Mouse (Mus musculus) ovary, postnatal 36 days (tissue): Measurements from ENCODE around the gene Schip1.
"Not testable (repeated sequence)": the region's sequence is repeated elsewhere in the genome, so short reads cannot be mapped to it uniquely, and the experiment has no call there.

Source experiments
- DNase-seq: peaks from one replicate; pipeline ENCODE4 v3.0.0; 2022; ENCODE audit warnings: low spot score, mixed read lengths

Gene Schip1

DNA sequence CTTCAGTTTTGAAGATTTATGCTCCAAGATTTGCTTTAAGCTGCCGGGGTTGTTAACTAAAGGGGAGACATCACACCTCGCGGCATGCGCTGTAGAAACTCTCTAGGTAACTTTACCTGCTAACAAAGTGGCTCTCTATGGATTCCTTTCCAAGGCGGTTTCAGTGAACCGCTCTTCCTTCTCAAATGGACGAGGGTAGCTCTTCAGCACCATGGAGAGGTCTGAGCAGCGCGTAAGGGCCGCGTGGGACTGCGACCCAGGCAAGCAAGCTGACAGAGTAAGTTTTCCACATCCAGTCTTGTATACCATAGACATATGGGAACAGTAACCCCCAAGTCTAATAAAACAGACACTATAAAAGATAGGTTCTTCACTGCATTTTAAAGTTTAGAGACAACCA, at the start of gene Schip1:
Gene Schip1, plus strand, starts transcription at position 72 of the 400 bp plus-strand sequence.
- peak; percentile 58 for DNase-seq

DNA sequence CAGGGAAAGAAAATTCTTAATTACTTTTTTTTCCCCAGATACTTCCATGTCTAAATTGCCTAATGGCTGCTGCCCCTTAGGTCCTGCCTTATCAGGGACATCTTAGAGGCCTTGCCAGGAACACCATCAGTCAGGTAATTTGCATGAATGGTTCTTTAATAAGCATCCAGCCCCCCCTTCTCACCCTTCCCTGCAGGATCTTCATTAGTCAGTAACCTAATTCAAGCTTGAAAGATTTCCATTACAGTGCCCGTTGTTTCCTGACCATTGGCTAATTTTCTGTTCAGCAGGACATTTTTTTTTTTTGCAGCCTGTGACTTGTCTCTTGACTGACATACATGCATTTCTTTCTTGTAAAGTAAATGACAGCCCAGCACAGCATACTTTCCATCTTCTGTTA, 48.8 kb upstream of the Schip1 start:
- no peak for DNase-seq

DNA sequence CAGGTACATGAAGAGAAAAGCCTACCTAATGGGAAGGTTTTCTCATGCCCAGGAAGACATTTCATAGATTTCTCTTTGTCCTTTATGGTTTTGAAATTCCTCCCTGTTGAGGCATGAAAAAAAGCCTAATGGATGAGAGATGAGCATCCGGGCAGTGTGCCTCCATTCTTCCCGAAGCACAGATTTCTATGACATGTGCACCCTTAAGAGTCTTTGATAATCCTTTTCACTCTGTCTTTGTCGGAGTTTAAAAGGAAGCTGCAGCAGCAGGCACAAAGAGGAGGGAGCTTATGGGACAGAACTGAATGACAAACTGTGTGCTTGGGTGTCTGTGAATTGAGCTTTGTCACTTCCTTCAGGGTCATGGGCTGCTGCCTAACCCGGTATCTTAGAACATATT, 45.2 kb upstream of the Schip1 start:
- DNase-seq: no peak

DNA sequence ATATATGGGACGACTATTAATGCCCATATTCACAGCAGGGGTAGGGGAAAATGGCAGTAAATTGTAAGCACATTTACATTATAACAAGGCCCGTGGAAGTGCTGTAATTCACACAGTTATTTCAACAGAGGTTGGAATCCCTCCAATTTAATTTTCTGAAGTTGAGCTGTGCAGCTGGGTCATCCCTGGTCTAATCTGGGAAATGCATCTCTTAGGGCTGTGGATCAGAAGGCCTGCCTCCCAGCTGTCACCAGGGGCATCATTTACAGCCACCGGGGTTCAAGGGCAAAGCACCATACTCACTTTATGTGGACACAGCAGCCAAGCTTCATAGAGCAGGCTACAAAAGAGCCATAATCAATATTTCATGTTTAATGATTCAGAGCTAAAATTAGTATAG, 28.5 kb upstream of the Schip1 start:
- no peak for DNase-seq

DNA sequence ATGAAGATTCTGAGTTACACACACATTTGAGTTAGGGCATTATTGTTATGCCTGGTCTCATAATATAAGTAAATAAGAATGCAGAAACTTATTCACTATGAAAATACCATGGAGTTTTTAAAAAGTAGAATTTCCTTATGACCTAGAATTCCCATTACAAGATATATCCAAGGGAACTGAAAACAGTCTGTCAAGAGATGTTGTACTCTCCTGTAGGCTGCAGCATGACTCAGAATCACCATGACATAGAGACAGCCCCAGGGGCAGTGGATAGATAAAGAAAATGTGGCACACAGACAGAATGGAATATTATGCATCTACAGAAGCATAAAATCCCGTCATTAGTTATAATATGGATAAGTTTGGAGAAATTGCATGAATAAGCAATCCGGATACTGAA, 21.7 kb upstream of the Schip1 start:
- DNase-seq: no peak

DNA sequence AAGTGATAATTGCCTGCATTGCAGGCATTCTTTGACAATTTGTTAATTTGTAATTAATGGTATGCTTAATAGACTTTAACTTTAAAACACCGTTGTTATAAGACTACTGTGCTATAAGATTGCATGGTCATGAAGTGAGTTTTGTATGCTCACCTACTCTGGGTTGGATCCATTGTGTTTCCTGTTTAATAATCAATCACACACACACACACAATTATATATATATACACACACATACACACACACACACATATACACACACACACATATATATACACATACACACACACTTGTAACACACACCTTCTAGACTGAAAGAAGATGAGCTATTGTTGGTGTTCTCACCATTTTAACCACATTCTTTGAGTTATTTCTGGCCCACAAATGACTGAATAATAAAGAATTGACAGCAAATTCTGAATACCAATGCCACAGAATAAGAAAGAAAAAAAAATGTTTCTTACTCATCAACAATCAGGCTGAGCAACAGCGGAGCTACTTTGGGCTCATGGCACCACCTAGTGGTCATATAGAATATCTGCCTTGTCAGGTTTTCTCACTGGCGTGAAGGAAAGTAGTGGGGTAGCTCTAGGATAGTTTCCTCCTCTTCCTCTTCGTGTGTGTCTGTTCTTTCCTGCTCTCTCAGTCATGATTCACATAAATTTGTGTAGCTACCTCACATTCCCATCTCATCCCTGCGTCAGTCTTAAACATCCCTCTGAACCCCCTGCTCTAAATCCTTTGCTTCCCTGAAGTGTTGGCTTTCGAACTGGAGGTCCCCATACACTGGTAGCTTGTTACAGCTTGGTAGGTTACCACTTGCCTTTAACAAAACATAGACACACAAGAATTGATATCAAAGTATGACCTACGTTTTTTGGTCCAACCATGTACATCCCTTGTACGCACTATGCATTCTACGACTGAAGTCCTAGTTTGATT, 18.9 kb upstream of the Schip1 start:
- DNase-seq: no peak

DNA sequence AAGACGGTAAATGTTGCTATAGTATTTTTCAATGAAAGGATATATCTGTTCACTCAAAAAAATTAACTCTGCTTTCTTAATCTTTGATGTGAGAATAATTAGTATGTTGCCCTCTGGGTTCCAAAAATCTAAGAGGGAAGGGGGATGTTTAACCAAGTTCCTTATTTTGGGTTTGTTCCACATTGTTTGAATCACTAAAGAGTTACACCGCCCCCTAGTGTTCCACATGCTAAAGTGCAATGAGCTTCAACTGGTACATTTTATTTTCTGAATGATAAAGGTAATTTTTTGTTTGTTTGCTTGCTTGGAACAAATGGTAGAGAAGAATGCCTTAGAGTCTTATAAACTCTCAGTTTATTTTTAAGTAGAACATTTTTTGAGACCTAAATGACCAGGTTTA, 11.1 kb upstream of the Schip1 start:
- no peak for DNase-seq

DNA sequence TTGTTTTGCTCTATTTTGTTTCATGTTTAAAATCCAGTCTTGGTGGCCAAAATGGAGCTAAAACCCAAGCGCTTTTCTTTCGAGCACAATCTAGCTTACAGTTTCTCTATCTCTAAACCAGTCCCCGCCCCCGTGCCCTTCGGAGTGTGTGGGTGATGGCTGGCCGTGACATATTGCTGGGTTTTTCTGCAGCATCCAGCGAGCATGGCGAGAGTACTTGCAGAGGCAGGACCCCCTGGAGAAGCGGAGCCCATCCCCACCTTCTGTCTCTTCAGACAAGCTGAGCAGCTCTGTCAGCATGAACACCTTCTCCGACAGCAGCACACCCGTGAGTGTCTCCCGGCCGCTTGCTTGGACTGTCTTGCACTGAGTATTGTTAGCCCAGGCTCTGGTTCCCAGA, 9.5 kb upstream of the Schip1 start:
- DNase-seq: no peak

DNA sequence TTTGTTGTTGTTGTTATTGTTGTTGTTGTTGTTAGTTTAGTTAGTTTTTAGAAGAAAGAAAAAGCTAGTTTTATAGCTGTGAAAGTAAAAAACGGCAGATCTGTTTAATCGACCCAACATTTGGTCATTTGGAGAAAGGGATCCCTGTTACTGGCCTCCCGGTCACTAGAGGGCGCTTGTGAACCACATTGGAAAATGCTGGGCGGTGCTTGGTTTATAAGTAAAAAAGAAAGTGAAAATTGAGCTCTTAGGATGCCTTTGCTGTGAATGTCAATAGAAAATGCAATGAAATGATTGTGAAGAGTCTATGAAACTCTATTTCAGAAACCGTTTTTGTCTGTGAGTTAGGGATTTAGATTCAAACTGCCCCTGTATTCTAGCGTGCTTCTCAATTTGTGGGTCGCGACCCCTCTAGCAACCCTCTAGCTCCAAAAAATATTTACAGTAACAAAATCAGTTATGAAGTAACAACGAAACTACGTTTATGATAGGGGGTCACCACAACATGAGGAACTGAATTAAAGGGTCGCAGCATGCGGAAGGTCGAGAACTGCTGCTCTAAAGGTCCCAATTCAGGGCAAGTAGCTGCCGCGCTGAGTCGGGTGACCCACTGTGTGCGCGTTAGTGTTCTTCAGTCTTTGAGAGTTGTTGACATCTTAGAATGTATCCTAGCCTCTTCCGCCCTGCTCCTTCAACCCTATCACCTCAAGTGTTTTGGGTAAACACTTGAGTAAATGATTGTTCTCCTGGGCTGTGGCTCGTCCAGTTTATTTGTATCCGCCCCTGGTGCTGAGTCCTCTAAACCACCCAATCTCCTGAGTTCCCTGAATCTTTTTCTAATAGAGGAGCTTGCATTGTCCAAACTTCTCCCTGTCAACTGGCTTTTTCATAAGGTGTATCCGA, 8.0 kb upstream of the Schip1 start:
- peak; percentile 62 for DNase-seq

DNA sequence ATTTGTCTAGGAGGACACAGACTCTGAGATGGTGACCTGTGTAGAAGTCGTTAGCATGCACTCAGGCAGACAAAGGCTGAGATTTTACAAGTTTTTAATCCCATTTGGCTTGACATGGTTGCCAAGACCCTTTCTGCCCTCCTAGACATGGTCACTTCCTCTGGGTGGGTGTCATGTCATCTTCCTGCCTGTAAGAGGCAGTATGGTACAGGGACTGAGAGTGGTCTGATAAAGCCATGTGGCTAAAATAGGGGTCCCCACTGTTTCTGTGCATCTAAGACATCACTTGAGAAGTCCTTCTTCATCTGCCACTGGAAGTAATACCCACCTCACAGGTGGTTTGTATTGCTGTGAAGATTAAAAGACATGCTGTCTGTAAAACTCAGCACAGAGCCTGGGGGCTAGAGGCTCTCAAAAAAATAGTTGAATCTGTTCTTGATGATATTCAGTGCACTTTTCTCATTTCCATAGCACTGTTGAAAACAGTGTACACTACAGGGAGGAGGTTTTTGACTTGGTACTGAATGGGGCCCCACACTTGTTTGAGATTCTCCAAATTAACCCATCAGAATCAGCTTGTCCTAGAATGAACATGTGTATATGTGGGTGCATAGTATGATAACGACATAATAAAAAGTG, 5.3 kb upstream of the Schip1 start:
- no peak for DNase-seq

DNA sequence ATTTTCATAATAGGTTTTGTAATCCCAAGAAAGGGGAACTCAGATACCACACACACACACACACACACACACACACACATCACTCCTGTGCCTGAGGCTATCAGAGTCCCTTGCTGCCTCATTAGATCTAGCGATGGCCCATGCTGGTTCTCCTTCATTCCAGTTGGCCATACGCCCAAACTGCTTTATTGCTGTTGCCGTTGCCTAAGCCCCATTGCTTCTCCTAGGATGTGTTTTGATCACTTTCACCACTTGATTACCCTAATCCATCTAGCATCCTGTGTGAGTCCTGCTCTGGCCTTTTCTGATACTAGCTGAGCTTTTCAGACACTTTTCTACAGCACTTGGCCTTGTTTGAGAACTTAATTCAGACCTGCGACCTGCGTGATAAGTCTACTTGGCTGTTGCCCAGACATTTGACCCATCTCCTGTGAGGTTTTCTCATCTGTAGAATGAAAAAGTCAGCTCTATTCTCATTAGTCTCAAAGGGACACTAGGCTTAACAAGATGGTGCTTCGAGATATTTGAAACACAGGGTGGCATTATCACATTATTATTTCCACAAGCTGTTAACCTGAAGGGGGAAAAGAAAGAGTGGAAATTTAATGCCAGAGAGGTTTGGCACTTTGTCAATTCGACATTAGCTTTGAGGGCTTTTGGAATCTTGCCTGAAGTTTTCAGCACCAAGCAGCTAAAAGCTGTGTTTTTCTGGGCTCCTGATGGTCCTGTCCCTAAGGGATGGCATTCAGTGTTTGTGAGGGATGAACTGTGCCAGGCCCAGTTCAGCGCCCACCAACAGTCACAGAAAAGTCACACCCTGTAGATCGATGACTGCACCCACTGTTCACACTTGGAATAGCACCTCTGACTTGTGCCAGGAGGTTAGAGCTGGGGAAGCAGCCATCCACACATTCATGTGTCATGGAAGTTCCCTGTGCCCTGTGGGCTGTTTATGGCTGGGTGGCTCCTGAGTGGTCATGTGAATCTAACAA, 7.1 kb downstream of the Schip1 start:
- DNase-seq: no peak

DNA sequence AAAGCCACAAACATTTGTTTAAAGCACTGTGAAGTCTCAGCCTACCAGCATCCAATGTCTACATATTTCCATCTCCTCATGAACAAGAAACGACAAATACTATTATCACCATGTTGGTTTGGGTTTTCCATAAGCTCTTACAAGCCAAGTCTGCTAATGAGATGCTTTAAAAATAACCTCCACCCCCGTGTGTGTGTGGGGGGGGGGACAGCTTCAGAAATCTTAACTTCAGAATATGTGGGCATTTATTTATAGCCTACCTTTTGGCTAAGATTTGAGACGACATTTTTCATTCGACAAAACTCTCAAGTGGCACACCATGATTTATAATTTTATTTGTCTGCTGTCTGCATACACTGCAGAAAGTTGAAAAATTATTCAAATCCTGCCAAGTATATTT, 12.8 kb downstream of the Schip1 start:
- DNase-seq: no peak

DNA sequence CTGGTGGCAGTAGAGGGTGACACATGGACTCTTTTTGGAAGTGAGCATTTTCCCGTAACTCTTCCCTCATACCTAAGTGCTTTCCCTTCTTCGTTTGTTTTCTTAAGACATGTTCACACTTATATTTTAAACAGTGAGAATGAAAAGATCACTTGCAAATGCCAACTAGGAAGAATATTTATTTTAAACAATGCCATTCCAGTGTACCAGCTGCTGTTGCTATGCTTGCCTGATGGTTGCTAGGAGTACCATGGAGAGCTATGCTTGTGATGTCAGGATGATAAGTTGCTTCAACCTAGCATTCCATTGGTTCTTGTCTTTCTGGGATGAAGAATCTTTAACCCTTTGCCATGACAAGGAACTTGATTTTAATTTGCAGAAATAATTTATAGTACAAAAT, 20.4 kb downstream of the Schip1 start:
- no peak for DNase-seq

DNA sequence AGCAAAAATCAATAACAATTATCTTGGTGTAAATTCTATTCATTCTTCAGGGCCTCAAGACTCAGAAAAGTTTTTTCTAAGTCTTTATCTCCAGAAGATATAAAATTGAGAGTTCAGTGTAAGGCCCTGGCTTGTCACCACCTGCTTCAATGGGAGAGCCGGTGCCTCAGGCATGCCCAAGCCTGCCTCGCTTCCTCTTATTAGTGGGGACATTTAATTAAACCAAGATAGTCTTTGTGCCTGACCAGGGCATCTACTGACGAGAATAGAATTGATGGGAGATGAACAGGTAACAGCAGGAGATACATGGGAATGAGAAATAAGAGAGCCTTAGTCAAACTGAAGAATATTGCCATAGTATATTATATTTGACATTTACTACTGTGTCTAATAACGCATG, 27.5 kb downstream of the Schip1 start:
- no peak for DNase-seq

DNA sequence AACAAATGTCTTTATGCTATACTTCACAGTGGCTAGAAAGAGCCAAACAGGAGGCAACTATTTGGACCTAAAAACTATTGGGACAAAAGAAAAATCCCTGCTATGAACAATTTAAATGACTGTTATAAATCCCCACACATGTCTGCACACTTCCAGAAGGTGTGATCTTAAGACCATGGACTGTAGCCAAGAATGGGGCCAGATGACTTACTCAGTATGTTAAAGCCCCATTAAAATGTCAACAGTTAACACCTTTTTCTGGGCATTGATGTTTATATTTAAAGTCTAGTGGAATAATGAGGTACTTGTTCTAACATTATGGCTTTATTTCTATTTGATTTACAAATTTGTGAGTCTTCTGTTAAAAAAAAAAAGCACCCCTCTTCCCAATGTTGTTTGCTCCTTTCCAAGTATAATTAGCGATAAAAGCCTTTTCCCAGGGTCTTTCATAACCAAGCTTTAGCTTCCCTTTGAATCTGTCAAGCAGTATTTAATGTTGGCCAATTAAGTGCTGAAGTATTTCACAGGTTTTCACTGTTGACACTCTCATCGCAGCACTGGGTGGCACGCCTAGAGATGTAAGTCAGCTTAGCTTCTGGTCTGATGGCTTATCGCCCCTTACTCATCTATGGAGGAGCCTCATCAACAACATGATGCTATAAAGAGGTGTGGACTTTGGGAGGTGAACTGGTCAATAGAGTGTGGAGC, 32.3 kb downstream of the Schip1 start:
- no peak for DNase-seq

DNA sequence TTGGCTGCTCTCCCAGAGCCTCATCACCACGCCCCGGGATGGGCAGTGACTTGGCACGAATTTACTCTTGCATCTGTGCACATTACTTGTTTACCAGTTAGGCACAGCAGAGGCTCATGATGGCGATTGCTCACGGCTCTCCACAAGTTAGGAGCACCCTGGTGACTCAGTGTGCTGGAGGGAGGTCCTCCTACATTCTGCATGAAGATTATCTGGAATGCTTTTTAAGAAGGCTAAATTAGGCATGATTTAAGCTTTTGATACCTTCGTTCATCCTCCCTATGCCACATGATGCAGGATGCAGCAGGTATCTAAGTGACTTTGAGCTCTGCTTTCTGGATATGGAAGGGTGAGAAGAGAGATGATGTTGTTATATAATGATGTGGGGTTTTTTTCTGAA, 35.0 kb downstream of the Schip1 start:
- not testable (repeated sequence) for DNase-seq

DNA sequence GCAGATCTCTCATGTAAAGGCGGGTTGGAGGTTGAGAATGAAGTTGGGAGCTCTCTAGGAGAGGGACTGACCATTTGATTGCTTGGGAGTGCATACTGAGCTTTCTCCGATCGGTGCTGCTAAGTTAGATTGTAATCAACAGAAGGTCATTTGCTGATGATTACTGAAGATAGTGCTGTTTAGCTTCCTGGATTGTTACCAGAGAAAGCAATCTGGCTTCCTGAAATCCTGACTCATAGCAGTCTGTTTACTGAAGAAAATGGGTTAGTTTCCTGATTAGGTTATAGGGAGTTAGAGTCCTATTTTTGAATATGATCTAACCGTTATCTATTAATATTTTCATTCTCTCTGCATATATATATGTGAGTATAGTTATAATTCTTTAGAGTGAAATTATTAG, 36.7 kb downstream of the Schip1 start:
- no peak for DNase-seq

DNA sequence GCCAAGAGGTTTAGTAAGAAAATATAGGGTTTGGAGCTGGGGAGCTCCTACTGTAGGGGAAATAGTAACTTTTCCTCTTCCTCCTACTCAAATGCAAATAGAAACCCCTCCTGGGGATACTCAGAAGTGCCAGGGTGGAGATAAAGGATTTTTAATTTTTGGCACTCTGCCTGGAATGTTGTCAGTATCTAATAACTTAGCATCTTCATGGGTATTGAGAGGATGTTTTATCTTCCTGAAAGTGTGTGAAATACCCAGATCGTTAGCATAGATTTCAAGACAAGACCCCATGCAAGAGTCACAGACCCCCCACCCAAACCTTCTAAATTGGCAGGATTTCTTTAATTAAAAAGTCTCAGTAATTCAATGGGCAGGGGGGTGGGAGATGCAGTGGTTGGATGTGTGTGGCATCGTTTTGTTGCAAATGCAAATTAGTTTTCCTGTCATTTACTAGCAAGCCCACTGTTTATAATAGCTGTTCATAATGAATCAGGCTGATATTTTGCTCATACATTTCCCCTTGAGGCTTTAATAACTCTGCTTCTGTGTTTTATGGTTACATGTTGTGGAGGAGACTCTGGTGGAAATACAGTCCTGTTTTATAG, 40.6 kb downstream of the Schip1 start:
- DNase-seq: no peak

DNA sequence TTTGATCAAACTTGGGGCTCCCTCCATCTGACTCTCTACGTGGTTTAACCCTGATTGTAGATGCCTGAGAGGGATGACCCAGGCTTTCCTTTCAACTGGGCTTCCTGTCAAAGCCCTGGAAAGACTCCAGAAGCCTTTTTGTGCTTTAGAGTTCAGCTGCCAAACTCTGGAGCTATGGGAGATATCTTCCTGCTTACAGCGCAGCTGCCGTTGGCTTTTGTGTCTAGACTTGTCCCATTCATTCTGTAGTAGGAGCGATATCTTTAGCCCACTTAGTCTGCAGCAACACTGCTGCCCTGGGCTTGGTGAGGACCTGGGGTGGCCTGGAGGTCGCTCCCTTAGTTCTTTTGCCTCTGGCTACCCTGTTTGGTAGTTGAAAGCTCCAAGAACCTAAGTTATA, 56.7 kb downstream of the Schip1 start:
- DNase-seq: no peak

DNA sequence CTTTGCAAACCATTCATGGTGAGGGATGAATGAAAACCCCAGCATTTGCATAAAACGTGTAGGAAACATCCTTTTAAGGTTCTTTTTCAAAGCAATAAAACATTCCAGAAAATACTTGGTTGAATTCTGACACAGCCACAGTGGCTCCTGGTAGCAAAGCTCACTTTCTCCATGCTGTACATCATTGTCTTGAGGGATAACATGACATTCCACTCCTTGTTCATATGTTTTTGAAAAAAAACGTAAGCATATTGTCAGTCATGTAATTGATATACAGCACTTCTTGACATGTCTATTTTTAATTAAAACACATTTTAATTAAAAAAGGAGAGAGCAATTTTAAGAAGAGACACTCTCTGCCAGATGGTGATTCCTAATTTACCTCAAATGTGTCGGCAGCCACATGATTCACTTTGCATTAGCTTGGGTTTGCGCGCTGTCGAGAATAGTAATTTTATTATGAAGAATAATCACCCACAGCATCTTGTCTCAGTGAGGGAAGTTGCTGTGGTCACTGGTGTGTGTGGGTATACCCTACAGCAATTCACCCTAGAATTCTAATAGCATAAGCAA, 61.8 kb downstream of the Schip1 start:
- no peak for DNase-seq
